Mouse (Mus musculus): ENCODE results near the gene U2af1. TPM values are rescaled to one million over a fixed set of nuclear protein-coding genes. Genes with fewer than 3 reads are reported as not detected.

U2af1 gene
- polyA plus RNA-seq, 1 experiment from 2014 or later = 196 TPM

GRCm38 (mm10) chr17:31671698-31672097 lies 13.0 kb upstream of the U2af1 start:
- Histone ChIP-seq H3K27me3 (ENCODE audit: control insufficient read depth, insufficient read depth, low read length) (no peaks in the 10 kb centered on the region), H3K4me2 (ENCODE audit: low read depth) (no peak overlapping the region), H3K9me3 (ENCODE audit: control insufficient read depth, low read length) (no peaks in the 10 kb centered on the region), H3K4me1 (ENCODE audit: control insufficient read depth, insufficient read depth, low read length) (peaks cover 8% of the 10 kb centered on the region), H3K9ac (ENCODE audit: low read length) (no peak overlapping the region), H3K4me3 (ENCODE audit: low read depth, low read length) (no peak overlapping the region), H3K36me3 (ENCODE audit: control insufficient read depth, insufficient read depth, low read length) (no peaks in the 10 kb centered on the region), H3K27ac (ENCODE audit: low read depth, low read length) (no peak overlapping the region)
- ATAC-seq (ENCODE audit: insufficient read depth, low FRiP score, low TSS enrichment) = no peak
- DNase-seq (ENCODE audit: low spot score) = no peak
- WGBS = 75% methylated on average over 8 of the region's 8 CpGs

GRCm38 (mm10) chr17:31670163-31670562 lies 11.5 kb upstream of the U2af1 start:
- DNase-seq (ENCODE audit: low spot score) (peak; percentile 46), ATAC-seq (ENCODE audit: insufficient read depth, low FRiP score, low TSS enrichment) (peak; percentile 65; the same call in 1 of the 2 replicates)
- Histone ChIP-seq H3K4me1 (ENCODE audit: control insufficient read depth, insufficient read depth, low read length) (peaks cover 8% of the 10 kb centered on the region), H3K4me2 (ENCODE audit: low read depth) (no peak overlapping the region), H3K27me3 (ENCODE audit: control insufficient read depth, insufficient read depth, low read length) (no peaks in the 10 kb centered on the region), H3K27ac (ENCODE audit: low read depth, low read length) (peak overlapping the region; percentile 56; the same call in 1 of the 2 replicates), H3K4me3 (ENCODE audit: low read depth, low read length) (no peak overlapping the region), H3K36me3 (ENCODE audit: control insufficient read depth, insufficient read depth, low read length) (no peaks in the 10 kb centered on the region), H3K9me3 (ENCODE audit: control insufficient read depth, low read length) (no peaks in the 10 kb centered on the region), H3K9ac (ENCODE audit: low read length) (peak overlapping the region; percentile 18; the same call in 1 of the 2 replicates)
- 15% methylated on average over 11 of the region's 11 CpGs for WGBS

GRCm38 (mm10) chr17:31668306-31668705 lies 9.6 kb upstream of the U2af1 start:
- Histone ChIP-seq H3K9me3 (ENCODE audit: control insufficient read depth, low read length) (no peaks in the 10 kb centered on the region), H3K4me2 (ENCODE audit: low read depth) (no peak overlapping the region), H3K27me3 (ENCODE audit: control insufficient read depth, insufficient read depth, low read length) (no peaks in the 10 kb centered on the region), H3K27ac (ENCODE audit: low read depth, low read length) (no peak overlapping the region), H3K4me1 (ENCODE audit: control insufficient read depth, insufficient read depth, low read length) (peaks cover 8% of the 10 kb centered on the region), H3K36me3 (ENCODE audit: control insufficient read depth, insufficient read depth, low read length) (no peaks in the 10 kb centered on the region), H3K4me3 (ENCODE audit: low read depth, low read length) (no peak overlapping the region), H3K9ac (ENCODE audit: low read length) (no peak overlapping the region)
- 72% methylated on average over 8 of the region's 9 CpGs for WGBS
- no peak for DNase-seq (ENCODE audit: low spot score)
- no peak for ATAC-seq (ENCODE audit: insufficient read depth, low FRiP score, low TSS enrichment)

- H3K4me1 ChIP-seq (ENCODE audit: control insufficient read depth, insufficient read depth, low read length) = peaks cover 1% of the 10 kb centered on the region; the same call in 1 of the 2 replicates
- H3K9ac ChIP-seq (ENCODE audit: low read length) = no peak overlapping the region
- H3K36me3 ChIP-seq (ENCODE audit: control insufficient read depth, insufficient read depth, low read length) = no peaks in the 10 kb centered on the region
- DNase-seq (ENCODE audit: low spot score) (peak; percentile 78), ATAC-seq (ENCODE audit: insufficient read depth, low FRiP score, low TSS enrichment) (no peak)
- H3K27ac ChIP-seq (ENCODE audit: low read depth, low read length) = no peak overlapping the region
- no peaks in the 10 kb centered on the region for H3K27me3 ChIP-seq (ENCODE audit: control insufficient read depth, insufficient read depth, low read length)
- 12% methylated on average over 4 of the region's 4 CpGs for WGBS
- no peak overlapping the region for H3K4me2 ChIP-seq (ENCODE audit: low read depth)
- H3K9me3 ChIP-seq (ENCODE audit: control insufficient read depth, low read length) = no peaks in the 10 kb centered on the region
- no peak overlapping the region for H3K4me3 ChIP-seq (ENCODE audit: low read depth, low read length)
Observed at GRCm38 (mm10) chr17:31664760-31665159, 6.1 kb upstream of the U2af1 start.

- H3K4me3 ChIP-seq (ENCODE audit: low read depth, low read length) = no peak overlapping the region
Observed at GRCm38 (mm10) chr17:31662855-31663254, 4.2 kb upstream of the U2af1 start.

GRCm38 (mm10) chr17:31660661-31661250 lies 2.1 kb upstream of the U2af1 start:
- H3K36me3 ChIP-seq (ENCODE audit: control insufficient read depth, insufficient read depth, low read length) = no peaks in the 10 kb centered on the region
- H3K4me3 ChIP-seq (ENCODE audit: low read depth, low read length) = no peak overlapping the region
- no peak for ATAC-seq (ENCODE audit: insufficient read depth, low FRiP score, low TSS enrichment)
- no peaks in the 10 kb centered on the region for H3K27me3 ChIP-seq (ENCODE audit: control insufficient read depth, insufficient read depth, low read length)
- no peak overlapping the region for H3K9ac ChIP-seq (ENCODE audit: low read length)
- H3K4me2 ChIP-seq (ENCODE audit: low read depth) = no peak overlapping the region
- WGBS = 81% methylated on average over 8 of the region's 8 CpGs
- H3K27ac ChIP-seq (ENCODE audit: low read depth, low read length) = no peak overlapping the region
- peaks cover 12% of the 10 kb centered on the region for H3K4me1 ChIP-seq (ENCODE audit: control insufficient read depth, insufficient read depth, low read length)
- no peak for DNase-seq (ENCODE audit: low spot score)
- H3K9me3 ChIP-seq (ENCODE audit: control insufficient read depth, low read length) = no peaks in the 10 kb centered on the region

More at GRCm38 (mm10) chr17:31662855-31663254, 4.2 kb upstream of the U2af1 start:
- DNase-seq (ENCODE audit: low spot score) = no peak
- H3K9ac ChIP-seq (ENCODE audit: low read length) = no peak overlapping the region
- no peaks in the 10 kb centered on the region for H3K27me3 ChIP-seq (ENCODE audit: control insufficient read depth, insufficient read depth, low read length)
- no peak for ATAC-seq (ENCODE audit: insufficient read depth, low FRiP score, low TSS enrichment)
- H3K4me2 ChIP-seq (ENCODE audit: low read depth) = no peak overlapping the region
- H3K36me3 ChIP-seq (ENCODE audit: control insufficient read depth, insufficient read depth, low read length) = no peaks in the 10 kb centered on the region
- no peak overlapping the region for H3K27ac ChIP-seq (ENCODE audit: low read depth, low read length)
- H3K4me1 ChIP-seq (ENCODE audit: control insufficient read depth, insufficient read depth, low read length) = peaks cover 6% of the 10 kb centered on the region; the same call in 1 of the 2 replicates
- no peaks in the 10 kb centered on the region for H3K9me3 ChIP-seq (ENCODE audit: control insufficient read depth, low read length)

GRCm38 (mm10) chr17:31658136-31658467 lies 590 bp downstream of the U2af1 start:
- Histone ChIP-seq H3K4me2 (ENCODE audit: low read depth) (peak overlapping the region; percentile 65), H3K27me3 (ENCODE audit: control insufficient read depth, insufficient read depth, low read length) (no peaks in the 10 kb centered on the region), H3K9me3 (ENCODE audit: control insufficient read depth, low read length) (no peaks in the 10 kb centered on the region), H3K36me3 (ENCODE audit: control insufficient read depth, insufficient read depth, low read length) (peaks cover 14% of the 10 kb centered on the region), H3K4me3 (ENCODE audit: low read depth, low read length) (peak overlapping the region; percentile 100), H3K4me1 (ENCODE audit: control insufficient read depth, insufficient read depth, low read length) (peaks cover 12% of the 10 kb centered on the region), H3K9ac (ENCODE audit: low read length) (peak overlapping the region; percentile 97), H3K27ac (ENCODE audit: low read depth, low read length) (peak overlapping the region; percentile 70; the same call in 1 of the 2 replicates)
- WGBS = under 1% methylated on average over 27 of the region's 27 CpGs
- ATAC-seq (ENCODE audit: insufficient read depth, low FRiP score, low TSS enrichment) = no peak; the same call in 1 of the 2 replicates
- DNase-seq (ENCODE audit: low spot score) = no peak

- no peak for ATAC-seq (ENCODE audit: insufficient read depth, low FRiP score, low TSS enrichment)
- peak overlapping the region; percentile 100 for H3K4me3 ChIP-seq (ENCODE audit: low read depth, low read length)
- H3K27me3 ChIP-seq (ENCODE audit: control insufficient read depth, insufficient read depth, low read length) = no peaks in the 10 kb centered on the region
- peak overlapping the region; percentile 65 for H3K4me2 ChIP-seq (ENCODE audit: low read depth)
- WGBS = 59% methylated on average over 12 of the region's 12 CpGs
- H3K36me3 ChIP-seq (ENCODE audit: control insufficient read depth, insufficient read depth, low read length) = peaks cover 15% of the 10 kb centered on the region
- H3K9me3 ChIP-seq (ENCODE audit: control insufficient read depth, low read length) = no peaks in the 10 kb centered on the region
- peaks cover 12% of the 10 kb centered on the region for H3K4me1 ChIP-seq (ENCODE audit: control insufficient read depth, insufficient read depth, low read length)
- peak overlapping the region; percentile 97 for H3K9ac ChIP-seq (ENCODE audit: low read length)
- H3K27ac ChIP-seq (ENCODE audit: low read depth, low read length) = no peak overlapping the region
- DNase-seq (ENCODE audit: low spot score) = no peak
Observed at GRCm38 (mm10) chr17:31657141-31657983, 1.3 kb downstream of the U2af1 start.

- Histone ChIP-seq H3K36me3 (ENCODE audit: control insufficient read depth, insufficient read depth, low read length) (peaks cover 19% of the 10 kb centered on the region), H3K4me1 (ENCODE audit: control insufficient read depth, insufficient read depth, low read length) (peaks cover 12% of the 10 kb centered on the region), H3K4me2 (ENCODE audit: low read depth) (no peak overlapping the region), H3K9me3 (ENCODE audit: control insufficient read depth, low read length) (no peaks in the 10 kb centered on the region), H3K9ac (ENCODE audit: low read length) (no peak overlapping the region), H3K4me3 (ENCODE audit: low read depth, low read length) (no peak overlapping the region), H3K27ac (ENCODE audit: low read depth, low read length) (no peak overlapping the region), H3K27me3 (ENCODE audit: control insufficient read depth, insufficient read depth, low read length) (no peaks in the 10 kb centered on the region)
- 88% methylated on average over 5 of the region's 5 CpGs for WGBS
- no peak for DNase-seq (ENCODE audit: low spot score)
- no peak for ATAC-seq (ENCODE audit: insufficient read depth, low FRiP score, low TSS enrichment)
Observed at GRCm38 (mm10) chr17:31656682-31657081, 2.0 kb downstream of the U2af1 start.
